Mouse (Mus musculus): ENCODE data around the gene Tbcb. TPM values are rescaled to one million over a fixed set of nuclear protein-coding genes. Genes with fewer than 3 reads are reported as not detected.
"Not testable (repeated sequence)": the region's sequence is repeated elsewhere in the genome, so short reads cannot be mapped to it uniquely, and the experiment has no call there.

Gene Tbcb
- polyA plus RNA-seq, 1 experiment from 2014 or later, result 299 TPM

DNA sequence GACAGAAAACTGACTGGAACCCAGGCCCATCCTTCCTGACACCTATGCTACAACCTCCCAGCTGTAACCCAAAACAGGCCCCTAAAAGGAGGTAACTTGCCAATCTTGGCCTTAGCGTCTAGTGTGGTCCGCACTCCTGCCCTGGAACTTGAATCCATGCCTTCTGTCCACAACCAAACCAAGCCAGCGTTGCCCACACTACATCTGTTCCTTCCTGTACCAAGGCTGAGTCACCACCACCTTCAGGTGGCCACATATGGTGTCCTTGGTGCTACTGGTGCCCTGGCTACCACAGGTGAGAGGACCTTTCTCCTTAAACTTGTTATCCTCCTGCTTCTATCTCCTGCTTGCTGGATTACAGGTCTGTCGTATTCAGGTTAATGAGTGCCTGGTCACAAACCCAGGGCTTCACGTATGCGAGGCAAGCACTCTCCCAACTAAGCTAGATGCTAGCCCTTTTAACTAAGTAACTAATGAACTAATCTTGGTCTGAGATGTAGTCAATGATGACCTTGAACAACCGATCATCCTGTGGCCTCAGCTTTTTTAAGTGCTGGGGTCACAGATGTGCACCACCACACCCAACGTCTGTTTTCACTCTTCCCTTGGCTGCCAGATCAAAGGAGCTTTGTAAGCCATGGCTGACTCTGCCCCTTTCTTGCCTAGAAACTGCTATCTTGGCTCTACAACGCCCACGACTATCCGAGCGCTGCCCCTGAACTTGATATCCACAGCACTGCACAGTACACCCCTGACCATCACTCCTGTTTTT is 43.5 kb downstream of the Tbcb start:
- Histone ChIP-seq H3K4me3 (no peak overlapping the region), H3K4me1 (peaks cover 17% of the 10 kb centered on the region), H3K36me3 (peaks cover 69% of the 10 kb centered on the region), H3K9me3 (no peaks in the 10 kb centered on the region), H3K27me3 (replicated peaks) (no peaks in the 10 kb centered on the region), H3K9ac (no peak overlapping the region), H3K4me2 (replicated peaks) (no peak overlapping the region), H3K27ac (no peak overlapping the region)
- no peak for ATAC-seq (ENCODE audit: low FRiP score, low read depth)
- 87% methylated on average over 12 of the region's 12 CpGs for WGBS

DNA sequence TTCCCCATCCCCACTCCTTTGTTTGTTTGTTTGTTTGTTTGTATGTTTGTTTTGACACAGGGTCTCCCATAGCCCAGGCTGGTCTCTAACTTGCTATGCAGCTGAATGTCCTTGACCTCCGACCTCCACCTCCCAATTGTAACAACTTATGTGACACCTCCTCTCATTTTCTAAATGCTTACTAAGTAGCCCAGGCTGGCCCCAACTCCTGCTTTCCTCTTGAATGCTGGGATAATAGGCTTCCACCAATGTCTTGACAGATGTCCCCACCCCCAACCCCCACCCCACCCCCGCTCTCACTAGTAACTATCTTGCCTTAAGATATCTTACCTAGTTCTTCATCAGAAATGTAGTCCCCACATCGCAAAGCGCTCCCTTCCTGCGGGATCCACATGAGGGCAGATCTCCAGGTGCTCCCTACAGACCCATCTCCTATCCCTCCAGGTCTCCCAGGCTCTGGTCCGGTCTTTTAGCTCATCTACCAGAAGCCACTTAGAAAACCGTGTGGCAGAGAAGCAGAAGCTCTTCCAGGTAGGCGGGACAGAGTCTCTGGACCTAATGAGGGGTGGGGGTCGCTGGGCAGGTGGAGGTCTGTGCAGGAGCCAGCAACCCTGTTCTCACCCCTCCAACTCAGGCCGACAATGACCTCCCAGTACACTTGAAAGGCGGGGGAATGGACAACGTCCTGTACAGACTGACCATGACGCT is 47.3 kb downstream of the Tbcb start:
- Histone ChIP-seq H3K27ac (no peak overlapping the region), H3K9me3 (no peaks in the 10 kb centered on the region), H3K27me3 (replicated peaks) (no peaks in the 10 kb centered on the region), H3K4me1 (peaks cover 6% of the 10 kb centered on the region; the same call in 1 of the 2 replicates), H3K4me3 (no peak overlapping the region), H3K36me3 (peaks cover 46% of the 10 kb centered on the region), H3K9ac (no peak overlapping the region), H3K4me2 (replicated peaks) (no peak overlapping the region)
- no peak for ATAC-seq (ENCODE audit: low FRiP score, low read depth)
- 77% methylated on average over 13 of the region's 13 CpGs for WGBS

DNA sequence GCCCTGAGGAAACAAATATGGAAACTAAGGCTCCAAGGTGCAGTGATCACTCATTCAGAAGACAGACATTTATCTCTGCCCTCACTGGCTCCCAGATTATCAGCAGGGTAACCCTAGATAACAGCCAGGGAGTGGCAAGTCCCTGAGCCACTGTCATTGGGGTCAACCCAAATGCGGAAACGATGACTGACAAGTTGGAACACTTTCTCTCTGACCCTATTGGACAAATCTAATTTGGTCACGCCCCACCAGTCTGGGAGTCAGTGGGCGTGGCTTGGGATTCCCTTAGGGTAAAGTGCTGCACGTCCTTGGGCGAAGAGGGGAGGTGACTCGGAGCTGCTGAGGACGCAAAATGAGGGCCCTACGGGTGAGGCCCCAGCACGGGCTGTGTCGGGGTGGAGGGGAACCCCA is 48.2 kb downstream of the Tbcb start, which contains the start of gene Cox7a1:
TSS of gene Cox7a1 (plus strand) at position 266 of the 411 bp plus-strand sequence.
- H3K36me3 ChIP-seq, result peaks cover 44% of the 10 kb centered on the region
- no peaks in the 10 kb centered on the region for H3K9me3 ChIP-seq
- 2% methylated on average over 11 of the region's 11 CpGs for WGBS

DNA sequence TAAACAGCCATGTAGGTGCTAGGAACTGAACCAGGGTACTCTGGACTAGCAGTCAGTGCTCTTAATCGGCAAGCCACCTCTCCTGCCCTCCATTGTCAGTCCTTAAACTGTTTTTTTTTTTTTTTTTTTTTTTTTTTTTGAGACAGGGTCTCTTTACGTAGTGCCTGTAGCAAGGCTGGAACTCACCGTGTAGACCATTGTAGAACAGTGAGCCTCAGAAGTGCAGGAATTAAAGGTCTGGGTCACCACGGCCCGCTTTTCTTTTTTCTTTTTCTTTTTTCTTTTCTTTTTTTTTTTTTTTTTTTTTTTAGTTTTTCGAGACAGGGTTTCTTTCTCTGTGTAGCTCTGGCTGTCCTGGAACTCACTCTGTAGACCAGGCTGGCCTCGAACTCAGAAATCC is 48.9 kb downstream of the Tbcb start:
- not testable (repeated sequence) for H3K4me2 ChIP-seq (replicated peaks); H3K9ac ChIP-seq; H3K9me3 ChIP-seq; H3K4me3 ChIP-seq; H3K27ac ChIP-seq; H3K27me3 ChIP-seq (replicated peaks); ATAC-seq (ENCODE audit: low FRiP score, low read depth); H3K4me1 ChIP-seq
- peaks cover 44% of the 10 kb centered on the region for H3K36me3 ChIP-seq
- 82% methylated on average over 7 of the region's 7 CpGs for WGBS

More for the DNA sequence above, 48.2 kb downstream of the Tbcb start, which contains the start of gene Cox7a1:
- Histone ChIP-seq H3K27me3 (replicated peaks) (no peaks in the 10 kb centered on the region), H3K27ac (no peak within 1 kb of the TSS), H3K4me3 (no peak within 1 kb of the TSS), H3K9ac (0 out of 2 replicates have a peak within 1 kb of the TSS, but pooled peaks have one; percentile 23), H3K4me2 (replicated peaks) (peak within 1 kb of the TSS; percentile 48), H3K4me1 (peaks cover 6% of the 10 kb centered on the region; the same call in 1 of the 2 replicates)
- peak; percentile 62 for ATAC-seq (ENCODE audit: low FRiP score, low read depth)

DNA sequence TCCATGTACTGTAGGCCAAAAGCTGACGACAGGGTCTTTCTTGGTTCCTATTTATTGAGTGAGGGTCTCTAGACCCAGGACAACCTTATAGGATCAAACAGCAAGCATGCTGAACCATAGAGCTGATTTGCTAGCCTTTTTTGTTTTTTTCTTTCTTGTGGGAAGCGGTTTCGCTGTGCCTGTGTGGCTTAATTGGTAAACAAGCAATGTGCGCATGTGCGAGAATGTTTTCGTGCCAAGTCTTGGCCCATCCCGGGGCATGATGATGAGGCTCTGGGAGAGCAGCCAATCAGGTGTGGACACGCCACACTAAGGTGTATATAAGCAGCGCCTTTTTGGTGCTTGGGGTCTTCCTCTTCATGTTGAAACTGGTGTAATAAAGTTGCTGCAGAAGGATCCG is 50.1 kb downstream of the Tbcb start:
- H3K36me3 ChIP-seq, result peaks cover 41% of the 10 kb centered on the region
- not testable (repeated sequence) for H3K9me3 ChIP-seq; H3K9ac ChIP-seq; H3K4me1 ChIP-seq; H3K27me3 ChIP-seq (replicated peaks); H3K27ac ChIP-seq; ATAC-seq (ENCODE audit: low FRiP score, low read depth); H3K4me3 ChIP-seq; H3K4me2 ChIP-seq (replicated peaks)
- 90% methylated on average over 10 of the region's 10 CpGs for whole genome bisulfite sequencing

DNA sequence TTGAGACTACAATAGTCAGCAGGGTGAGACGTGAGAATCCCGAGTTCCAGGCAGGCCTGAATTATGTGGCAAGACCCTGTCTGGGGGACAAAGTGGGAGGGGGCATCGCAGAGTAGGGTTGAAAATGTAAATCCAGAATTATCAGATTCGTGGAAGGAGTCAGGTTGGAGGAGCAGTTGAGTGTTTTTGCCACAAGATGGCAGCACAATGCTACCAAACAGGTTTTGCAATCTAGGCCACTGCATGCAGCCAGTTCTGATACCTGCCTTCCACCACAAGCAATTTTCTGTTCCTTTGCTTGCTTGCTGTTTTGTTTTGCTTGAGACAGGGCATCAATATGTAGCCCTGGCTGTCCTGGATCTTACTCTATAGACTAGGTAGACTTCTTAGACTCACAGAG is 50.8 kb downstream of the Tbcb start:
- H3K4me3 ChIP-seq, result no peak overlapping the region
- no peak; the same call in 1 of the 2 replicates for ATAC-seq (ENCODE audit: low FRiP score, low read depth)
- H3K27ac ChIP-seq, result no peak overlapping the region
- 4% methylated on average over 4 of the region's 4 CpGs for WGBS
- no peak overlapping the region for H3K4me2 ChIP-seq (replicated peaks)
- no peak overlapping the region for H3K9ac ChIP-seq
- H3K27me3 ChIP-seq (replicated peaks), result no peaks in the 10 kb centered on the region
- no peaks in the 10 kb centered on the region for H3K9me3 ChIP-seq
- H3K4me1 ChIP-seq, result peaks cover 6% of the 10 kb centered on the region; the same call in 1 of the 2 replicates
- peaks cover 41% of the 10 kb centered on the region for H3K36me3 ChIP-seq

DNA sequence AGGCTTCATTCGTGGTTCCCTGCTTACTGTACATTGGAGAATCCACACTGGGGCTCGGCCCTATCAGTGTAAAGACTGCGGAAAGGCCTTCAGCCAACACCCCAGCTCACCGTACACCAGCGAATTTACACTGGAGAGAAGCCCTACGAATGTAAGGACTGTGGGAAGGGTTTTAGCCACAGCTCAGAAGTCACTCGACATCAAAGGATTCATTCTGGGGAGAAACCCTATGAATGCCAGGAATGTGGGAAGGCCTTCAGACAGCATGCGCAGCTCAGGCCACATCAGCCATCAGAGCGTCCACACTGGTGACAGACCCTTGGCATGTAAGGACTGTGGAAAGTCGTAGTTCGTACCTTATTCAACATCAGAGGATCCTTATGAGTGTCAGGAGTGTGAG is 53.8 kb downstream of the Tbcb start:
- peaks cover 33% of the 10 kb centered on the region for H3K36me3 ChIP-seq

DNA sequence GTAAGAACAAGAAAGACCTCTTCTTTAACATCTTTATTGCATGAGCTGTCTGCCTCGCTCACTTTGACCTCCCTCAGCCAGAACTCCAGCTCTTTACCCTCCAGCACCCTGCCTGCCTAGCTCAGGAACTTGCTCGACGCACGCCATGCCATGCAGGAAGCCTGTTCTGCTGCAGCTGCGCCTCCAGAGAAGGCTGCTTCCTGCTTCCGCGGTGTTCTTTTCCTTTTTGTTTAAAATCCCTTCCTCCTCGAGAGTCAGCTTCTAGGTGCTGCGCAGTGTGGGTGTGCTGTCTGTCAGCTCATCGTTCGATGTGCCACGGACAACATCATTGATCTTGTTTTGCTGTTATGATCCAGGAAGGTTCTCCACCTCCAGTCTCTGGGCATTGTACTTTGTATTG is 55.6 kb downstream of the Tbcb start:
- Histone ChIP-seq H3K36me3 (peaks cover 33% of the 10 kb centered on the region), H3K4me3 (no peak overlapping the region), H3K4me2 (replicated peaks) (no peak overlapping the region), H3K9ac (no peak overlapping the region), H3K9me3 (no peaks in the 10 kb centered on the region), H3K27me3 (replicated peaks) (no peaks in the 10 kb centered on the region), H3K27ac (no peak overlapping the region), H3K4me1 (no peaks in the 10 kb centered on the region)
- 78% methylated on average over 12 of the region's 12 CpGs for WGBS
- no peak for ATAC-seq (ENCODE audit: low FRiP score, low read depth)

More for the DNA sequence above, 53.8 kb downstream of the Tbcb start:
- H3K4me1 ChIP-seq, result no peaks in the 10 kb centered on the region
- no peak overlapping the region for H3K9ac ChIP-seq
- no peak overlapping the region for H3K4me3 ChIP-seq
- no peak for ATAC-seq (ENCODE audit: low FRiP score, low read depth)
- H3K27ac ChIP-seq, result no peak overlapping the region
- 88% methylated on average over 11 of the region's 11 CpGs for WGBS
- H3K4me2 ChIP-seq (replicated peaks), result no peak overlapping the region
- no peaks in the 10 kb centered on the region for H3K9me3 ChIP-seq
- H3K27me3 ChIP-seq (replicated peaks), result no peaks in the 10 kb centered on the region

Other genes starting within 250 kb of the Tbcb start
- gene Zfp568, start 248.3 kb downstream of the Tbcb start, polyA plus RNA-seq (2016; fragmentation: Nextera tagmentation; extraction: Ambion mirVana), result 13.8 and 14.1 TPM in 2 replicates
- gene Zfp14, start 180.9 kb downstream of the Tbcb start, polyA plus RNA-seq (2016; fragmentation: Nextera tagmentation; extraction: Ambion mirVana), result 7.1 and 8.7 TPM in 2 replicates
- 8.2 and 10.4 TPM in 2 replicates for gene Zfp82, start 159.4 kb downstream of the Tbcb start, polyA plus RNA-seq (2016; fragmentation: Nextera tagmentation; extraction: Ambion mirVana)
- gene Gm26920, start 141.9 kb downstream of the Tbcb start, polyA plus RNA-seq (2016; fragmentation: Nextera tagmentation; extraction: Ambion mirVana), result 1.4 and 3.1 TPM in 2 replicates
- 14.2 and 16.0 TPM in 2 replicates for gene Zfp566, start 141.7 kb downstream of the Tbcb start, polyA plus RNA-seq (2016; fragmentation: Nextera tagmentation; extraction: Ambion mirVana)
- 107 and 116 TPM in 2 replicates for gene Zfp260, start 137.5 kb downstream of the Tbcb start, polyA plus RNA-seq (2016; fragmentation: Nextera tagmentation; extraction: Ambion mirVana)
- gene Zfp382, start 110.3 kb downstream of the Tbcb start, polyA plus RNA-seq (2016; fragmentation: Nextera tagmentation; extraction: Ambion mirVana), result 11.5 and 12.3 TPM in 2 replicates
- 14.6 and 15.6 TPM in 2 replicates for gene Zfp146, start 62.5 kb downstream of the Tbcb start, polyA plus RNA-seq (2016; fragmentation: Nextera tagmentation; extraction: Ambion mirVana)
- 2.9 and 5.8 TPM in 2 replicates for gene Cox7a1, start 48.1 kb downstream of the Tbcb start, polyA plus RNA-seq (2016; fragmentation: Nextera tagmentation; extraction: Ambion mirVana)
- gene Capns1, start 33.5 kb downstream of the Tbcb start, polyA plus RNA-seq (2016; fragmentation: Nextera tagmentation; extraction: Ambion mirVana), result 73.3 and 78.3 TPM in 2 replicates
- 156 and 166 TPM in 2 replicates for gene Polr2i, start 324 bp downstream of the Tbcb start, polyA plus RNA-seq (2016; fragmentation: Nextera tagmentation; extraction: Ambion mirVana)
- not detected in 2 replicates for gene Ovol3, start 3.5 kb upstream of the Tbcb start, polyA plus RNA-seq (2016; fragmentation: Nextera tagmentation; extraction: Ambion mirVana)
- 0.52 and 0.78 TPM in 2 replicates for gene Thap8, start 47.8 kb upstream of the Tbcb start, polyA plus RNA-seq (2016; fragmentation: Nextera tagmentation; extraction: Ambion mirVana)
- 6.6 and 9.7 TPM in 2 replicates for gene Wdr62, start 48.1 kb upstream of the Tbcb start, polyA plus RNA-seq (2016; fragmentation: Nextera tagmentation; extraction: Ambion mirVana)
- gene Clip3, start 59.5 kb upstream of the Tbcb start, polyA plus RNA-seq (2016; fragmentation: Nextera tagmentation; extraction: Ambion mirVana), result 74.3 and 87.2 TPM in 2 replicates
- 93.4 and 95.9 TPM in 2 replicates for gene Alkbh6, start 76.4 kb upstream of the Tbcb start, polyA plus RNA-seq (2016; fragmentation: Nextera tagmentation; extraction: Ambion mirVana)
- 21.8 and 24.3 TPM in 2 replicates for gene Syne4, start 82.5 kb upstream of the Tbcb start, polyA plus RNA-seq (2016; fragmentation: Nextera tagmentation; extraction: Ambion mirVana)
- gene E130208F15Rik, start 89.5 kb upstream of the Tbcb start, polyA plus RNA-seq (2016; fragmentation: Nextera tagmentation; extraction: Ambion mirVana), result not detected in 2 replicates
- gene Sdhaf1, start 91.6 kb upstream of the Tbcb start, polyA plus RNA-seq (2016; fragmentation: Nextera tagmentation; extraction: Ambion mirVana), result 25.9 and 26.7 TPM in 2 replicates
- gene Lrfn3, start 130.5 kb upstream of the Tbcb start, polyA plus RNA-seq (2016; fragmentation: Nextera tagmentation; extraction: Ambion mirVana), result 10.7 and 11.1 TPM in 2 replicates
- 22.6 and 23.2 TPM in 2 replicates for gene Tyrobp, start 181.5 kb upstream of the Tbcb start, polyA plus RNA-seq (2016; fragmentation: Nextera tagmentation; extraction: Ambion mirVana)
- gene Hcst, start 187.6 kb upstream of the Tbcb start, polyA plus RNA-seq (2016; fragmentation: Nextera tagmentation; extraction: Ambion mirVana), result 0.72 and 1.2 TPM in 2 replicates
- gene Nfkbid, start 189.5 kb upstream of the Tbcb start, polyA plus RNA-seq (2016; fragmentation: Nextera tagmentation; extraction: Ambion mirVana), result 1.4 and 2.1 TPM in 2 replicates
- gene Aplp1, start 213.3 kb upstream of the Tbcb start, polyA plus RNA-seq (2016; fragmentation: Nextera tagmentation; extraction: Ambion mirVana), result 368 and 386 TPM in 2 replicates
- 13.5 and 14.6 TPM in 2 replicates for gene Kirrel2, start 225.4 kb upstream of the Tbcb start, polyA plus RNA-seq (2016; fragmentation: Nextera tagmentation; extraction: Ambion mirVana)
- 2.0 and 3.3 TPM in 2 replicates for gene Nphs1, start 226.0 kb upstream of the Tbcb start, polyA plus RNA-seq (2016; fragmentation: Nextera tagmentation; extraction: Ambion mirVana)